Mouse (Mus musculus) heart, adult 11 months (tissue): ENCODE data around the gene Gm21304.
"Not testable (repeated sequence)": the region's sequence is repeated elsewhere in the genome, so short reads cannot be mapped to it uniquely, and the experiment has no call there.

Experiments
- DNase-seq: peaks from one replicate; pipeline ENCODE4 v3.0.0; 2022

Gene Gm21304

GRCm38 (mm10) chr10:104168215-104168614, at the start of gene Gm21304:
Gm21304 (plus strand) TSS chr10:104168515.
- not testable (repeated sequence) for DNase-seq

GRCm38 (mm10) chr10:104142687-104143086, 25.6 kb upstream of the Gm21304 start, which contains the start of gene Gm21293:
Gm21293 (plus strand) TSS chr10:104142987.
- DNase-seq, result not testable (repeated sequence)

GRCm38 (mm10) chr10:104151197-104151596, 17.1 kb upstream of the Gm21304 start, which contains the start of gene Gm6763:
Gm6763 (plus strand) TSS chr10:104151497.
- not testable (repeated sequence) for DNase-seq

GRCm38 (mm10) chr10:104159706-104160105, 8.6 kb upstream of the Gm21304 start, which contains the start of gene Gm8764:
Gm8764 (plus strand) TSS chr10:104160006.
- not testable (repeated sequence) for DNase-seq

DNA sequence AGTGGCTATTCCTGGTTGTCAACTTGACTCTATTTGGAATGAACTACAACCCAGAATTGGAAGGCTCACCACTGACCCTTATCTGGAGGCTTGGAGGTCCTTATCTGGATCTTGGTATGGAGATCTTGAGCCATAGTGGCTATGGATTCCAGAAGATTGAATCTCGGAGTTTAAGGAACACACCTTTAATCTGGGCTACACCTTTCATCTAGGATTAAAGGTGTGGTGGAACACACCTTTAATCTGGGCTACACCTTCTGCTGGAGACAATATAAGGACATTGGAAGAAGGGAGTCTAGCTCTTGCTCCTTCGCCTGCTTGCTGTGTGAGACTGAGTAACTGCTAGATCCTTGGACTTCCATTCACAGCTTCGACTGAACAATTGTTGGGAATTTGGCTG, 8.4 kb downstream of the Gm21304 start, which contains the start of gene Gm21312:
Gene Gm21312 (plus strand): TSS at position 301 of the 400 bp plus-strand sequence.
- not testable (repeated sequence) for DNase-seq

- not testable (repeated sequence) for DNase-seq
Observed at GRCm38 (mm10) chr10:104185233-104185632, 16.9 kb downstream of the Gm21304 start, which contains the start of gene Gm20765. Gm20765 (plus strand) TSS chr10:104185533.

- not testable (repeated sequence) for DNase-seq
Observed at GRCm38 (mm10) chr10:104193742-104194141, 25.4 kb downstream of the Gm21304 start, which contains the start of gene Gm4340. Gm4340 (plus strand) TSS chr10:104194042.

DNA sequence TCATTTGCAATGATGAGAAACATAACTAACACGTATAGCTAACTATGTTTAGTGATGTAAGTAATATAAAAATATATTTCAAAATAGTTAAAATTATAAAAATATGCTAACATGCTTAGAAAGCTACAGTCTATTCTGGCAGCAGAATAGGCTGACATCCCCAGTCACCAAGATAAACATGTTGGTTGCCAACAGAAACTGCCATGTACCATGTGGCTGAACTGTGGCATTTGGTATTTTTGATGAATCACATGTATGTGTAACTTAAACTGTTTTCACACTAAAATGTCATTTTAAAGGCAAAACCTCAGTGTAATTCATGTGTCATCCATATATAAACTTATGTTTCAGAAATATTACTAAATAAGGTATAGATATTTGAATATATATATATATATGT, 41.3 kb downstream of the Gm21304 start:
- DNase-seq, result no peak

GRCm38 (mm10) chr10:104210268-104210990, 42.1 kb downstream of the Gm21304 start:
- DNase-seq, result no peak

DNA sequence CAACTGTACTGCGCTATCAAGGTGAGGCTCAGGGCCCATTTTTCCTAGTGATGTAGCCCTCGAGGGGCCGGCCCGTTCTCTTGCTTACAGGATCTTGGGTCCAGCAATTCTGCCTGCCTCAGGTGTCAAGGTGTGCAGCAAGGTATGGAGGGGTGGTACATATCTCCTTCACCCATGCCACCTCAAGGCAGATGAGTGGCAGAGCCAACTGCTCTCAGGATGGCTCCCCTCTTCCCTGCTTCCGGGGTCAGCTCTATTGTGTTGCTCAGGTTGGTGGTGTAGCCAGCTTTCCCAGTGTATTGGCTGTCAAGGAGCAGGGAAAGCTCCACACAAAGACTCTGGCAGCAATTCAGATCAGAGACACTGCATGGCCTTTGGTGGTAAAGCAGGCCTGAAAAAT, 46.2 kb downstream of the Gm21304 start:
- DNase-seq, result peak; percentile 70
